Mouse (Mus musculus) kidney, postnatal 36 days (tissue): ENCODE data around the gene Hdac4.

Experiments used
- DNase-seq, 2 experiments: peaks; one replicate each; pipeline ENCODE4 v3.0.0; 2021 to 2022; ENCODE audit warnings: mixed read lengths in 2 of 2

Gene Hdac4

DNA sequence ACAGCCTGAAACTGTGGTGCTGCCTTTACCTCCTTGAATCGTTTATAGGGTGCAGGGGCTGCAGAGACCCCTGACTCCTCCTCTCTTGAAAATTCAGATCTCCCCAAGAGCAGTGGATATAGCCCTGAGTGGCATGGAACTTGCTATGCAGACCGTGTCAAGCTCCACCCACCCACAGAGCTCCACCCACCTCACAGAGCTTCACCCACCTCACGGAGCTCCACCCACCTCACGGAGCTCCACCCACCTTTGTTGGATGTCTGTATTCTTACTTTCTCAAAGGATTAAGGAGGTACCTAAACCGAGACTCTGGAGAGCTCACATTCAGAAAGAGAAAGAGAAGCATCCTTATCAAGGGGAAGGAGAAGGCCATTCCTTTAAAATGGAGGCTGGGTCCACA lies 279.5 kb downstream of the Hdac4 start:
- no peak for DNase-seq

DNA sequence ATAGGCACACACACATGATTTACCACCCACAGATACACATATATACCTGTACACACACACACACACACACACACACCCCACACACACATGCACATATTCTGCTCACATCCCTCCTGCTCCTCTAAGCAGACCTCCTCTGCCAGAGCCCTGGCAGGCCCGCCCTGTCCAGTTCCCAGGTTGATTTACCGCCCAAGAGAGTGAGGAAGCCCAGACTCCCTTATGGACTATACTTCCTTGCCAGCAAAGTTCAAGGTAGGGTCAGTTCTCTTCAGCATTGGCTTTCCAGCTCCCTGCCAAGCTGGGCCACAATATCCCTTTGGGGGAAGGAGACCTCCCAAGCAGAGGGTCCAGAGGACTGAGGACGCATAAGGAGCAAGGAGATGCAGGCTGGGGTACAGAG lies 280.9 kb downstream of the Hdac4 start:
- peak; percentile 35 to 51 for DNase-seq

DNA sequence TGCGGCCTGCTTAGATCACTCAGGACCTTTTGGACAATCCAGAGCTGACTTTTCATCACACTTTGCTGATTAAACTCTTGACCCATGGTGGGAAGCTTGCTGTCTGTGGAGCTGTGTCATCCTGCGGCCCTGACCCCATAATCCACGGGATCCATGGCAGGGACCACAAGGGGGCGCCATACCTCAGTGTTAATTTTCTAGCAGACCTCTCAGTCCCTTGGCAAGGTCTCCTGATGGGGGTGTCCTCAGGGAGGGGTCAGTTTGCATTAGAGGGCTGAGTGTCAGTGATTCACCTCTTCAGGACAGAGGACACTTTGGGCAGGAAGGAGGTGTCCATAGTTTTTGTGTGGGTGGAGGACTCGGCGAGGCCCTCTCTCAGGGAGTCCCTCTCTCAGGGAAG lies 281.6 kb downstream of the Hdac4 start:
- peak; percentile 58 to 89 for DNase-seq

DNA sequence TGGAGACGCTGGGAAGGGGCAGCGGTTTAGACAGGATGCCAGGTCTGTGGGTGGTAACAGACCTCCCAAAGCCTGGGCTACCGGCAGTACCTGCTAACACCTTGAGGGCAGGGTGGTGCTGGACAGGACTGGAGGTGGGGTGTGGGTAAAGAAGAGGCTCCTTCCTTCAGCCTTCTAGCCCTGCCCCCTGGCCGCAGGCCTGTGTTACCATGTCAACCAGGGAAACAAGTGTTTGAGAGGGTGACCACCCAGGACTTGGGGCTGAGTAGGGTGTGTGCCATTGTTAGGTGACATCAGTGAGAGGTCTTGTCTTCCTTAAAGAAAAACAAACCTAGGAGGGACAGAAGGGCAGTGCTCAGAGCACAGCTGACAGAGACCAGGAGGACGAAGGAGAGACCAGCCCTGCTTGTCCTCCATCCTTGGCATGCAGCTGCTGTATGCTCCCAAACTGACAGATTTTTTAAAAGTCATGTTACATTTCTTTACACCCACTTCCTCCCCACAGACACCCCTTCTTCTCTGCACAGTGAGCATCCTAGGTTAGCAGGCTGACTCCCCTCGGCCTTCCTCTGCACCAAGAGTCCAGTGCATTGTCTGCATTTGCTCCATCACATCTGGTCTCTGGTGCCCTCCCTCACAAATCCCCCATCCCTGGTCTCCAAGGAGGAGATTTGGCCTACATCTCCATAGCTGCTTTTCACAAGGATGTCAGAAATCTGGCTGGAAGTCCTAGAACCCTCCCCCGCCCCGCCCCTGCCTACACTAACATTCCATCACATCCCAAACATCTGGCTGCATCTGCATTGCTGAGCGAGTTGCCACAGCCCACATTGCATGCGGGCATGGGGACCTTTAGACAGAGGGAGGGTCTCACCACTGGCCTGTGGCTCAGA lies 283.0 kb downstream of the Hdac4 start:
- no peak for DNase-seq

DNA sequence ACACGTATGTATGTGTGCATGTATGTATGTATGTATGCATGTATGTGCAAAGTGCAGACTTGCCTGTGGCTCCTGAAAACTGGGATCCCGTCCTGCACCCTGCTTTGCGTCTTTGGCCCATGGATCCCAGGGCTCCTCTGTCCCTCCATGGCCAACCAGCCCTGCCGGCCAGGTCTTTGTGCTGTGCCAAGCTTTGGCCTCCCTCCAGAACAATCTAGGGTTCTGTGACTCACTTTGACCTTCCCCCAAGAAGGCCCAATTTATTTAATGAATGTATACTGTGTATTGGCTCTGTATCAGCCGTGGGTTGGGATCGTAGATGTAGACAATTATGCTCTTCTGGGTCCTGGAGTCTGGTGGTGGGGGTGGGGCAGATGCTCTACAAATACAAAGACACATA lies 290.2 kb downstream of the Hdac4 start:
- no peak for DNase-seq

DNA sequence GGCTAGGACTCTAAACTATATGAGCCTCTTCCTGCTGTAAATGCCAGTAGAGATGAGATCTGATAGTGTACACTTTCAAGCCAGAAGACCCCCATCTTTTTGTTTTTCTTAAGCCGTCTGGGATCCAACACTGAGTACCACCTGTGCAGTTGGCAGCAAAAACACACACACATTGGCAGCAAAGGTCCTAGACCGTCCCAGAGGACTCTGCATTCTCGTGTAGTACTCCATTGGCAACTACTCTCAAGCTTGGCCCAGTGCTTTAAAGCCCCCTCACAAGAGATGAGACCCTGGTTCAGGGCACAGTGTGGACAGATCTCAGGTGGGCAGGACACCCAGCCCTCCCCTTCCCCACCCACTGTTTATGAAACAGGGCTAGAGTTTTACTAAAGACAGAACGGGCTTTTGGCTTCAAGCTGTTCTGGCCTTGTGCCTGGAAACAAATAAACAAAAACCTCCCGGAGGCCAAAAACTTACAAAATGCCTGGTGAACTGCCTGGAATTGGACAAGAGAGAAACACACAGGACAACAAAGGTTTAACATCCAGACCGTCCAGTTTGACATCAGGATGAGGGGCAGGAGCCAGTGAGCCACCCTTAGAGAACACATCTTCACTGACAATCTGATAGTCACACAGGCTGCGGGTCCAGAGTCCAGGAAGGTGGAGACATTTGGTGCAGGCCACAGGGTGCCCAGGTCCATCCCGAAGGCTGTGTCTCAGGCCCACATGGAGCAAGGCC lies 292.1 kb downstream of the Hdac4 start:
- peak; percentile 49 to 61 for DNase-seq

DNA sequence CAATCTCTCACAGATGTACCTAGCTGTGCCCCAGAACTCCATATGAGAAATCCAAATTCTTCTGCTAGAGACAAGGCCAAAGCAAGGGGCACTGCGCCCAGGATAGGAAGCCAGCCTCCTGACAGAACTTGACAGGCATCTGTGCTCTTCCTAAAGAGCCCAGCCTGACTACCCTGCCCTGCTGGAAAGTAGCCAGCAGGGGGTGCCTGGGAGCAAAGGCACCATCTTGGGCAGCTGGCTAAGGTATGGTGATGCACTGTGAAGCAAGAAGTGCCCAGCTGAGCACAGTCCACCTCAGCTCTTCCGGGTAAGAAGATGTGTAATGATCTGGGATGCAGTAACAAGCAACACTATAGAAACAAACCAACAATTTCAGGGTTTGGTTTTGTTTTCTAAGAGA lies 298.4 kb downstream of the Hdac4 start:
- DNase-seq = no peak

DNA sequence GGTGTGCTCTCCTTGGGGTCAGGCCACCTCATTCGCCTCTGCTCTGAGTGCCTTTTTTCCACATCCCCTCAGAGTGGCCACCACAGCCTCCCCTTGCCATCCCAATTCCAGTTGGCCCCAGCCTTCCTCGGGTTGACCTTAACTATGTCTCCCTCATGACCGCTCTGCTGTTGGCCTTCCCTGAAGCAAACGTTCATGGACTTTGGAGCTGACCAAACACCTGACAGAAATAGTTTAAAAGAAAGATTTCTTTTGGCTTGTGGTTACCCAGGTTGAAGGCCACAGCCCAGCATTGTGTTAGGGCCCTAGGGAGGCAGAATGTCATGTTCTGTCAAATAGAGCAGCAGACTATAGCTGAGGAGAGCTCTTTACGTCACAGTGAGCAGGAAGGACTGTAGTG lies 301.2 kb downstream of the Hdac4 start:
- DNase-seq = peak in 1 of 2 experiments; percentile 27

DNA sequence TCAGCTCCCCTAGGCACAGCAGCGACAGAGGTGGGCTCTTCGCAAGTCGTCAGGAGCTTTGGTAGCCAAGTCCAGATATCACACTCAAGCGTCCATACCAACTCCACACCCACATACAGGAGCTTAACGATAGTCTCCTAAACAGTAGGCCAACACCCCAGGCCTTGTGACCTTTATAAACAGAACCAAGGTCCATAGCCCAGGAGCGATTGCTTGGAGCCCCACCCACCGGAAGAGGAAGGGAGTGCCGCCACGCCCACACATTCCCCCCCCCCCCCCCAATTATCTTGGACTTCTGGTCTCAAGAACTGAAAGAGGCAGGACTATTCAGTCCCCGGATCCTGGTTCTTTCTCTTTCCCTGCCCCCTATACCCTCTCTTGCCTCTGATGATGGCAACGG lies 301.9 kb downstream of the Hdac4 start:
- no peak for DNase-seq

DNA sequence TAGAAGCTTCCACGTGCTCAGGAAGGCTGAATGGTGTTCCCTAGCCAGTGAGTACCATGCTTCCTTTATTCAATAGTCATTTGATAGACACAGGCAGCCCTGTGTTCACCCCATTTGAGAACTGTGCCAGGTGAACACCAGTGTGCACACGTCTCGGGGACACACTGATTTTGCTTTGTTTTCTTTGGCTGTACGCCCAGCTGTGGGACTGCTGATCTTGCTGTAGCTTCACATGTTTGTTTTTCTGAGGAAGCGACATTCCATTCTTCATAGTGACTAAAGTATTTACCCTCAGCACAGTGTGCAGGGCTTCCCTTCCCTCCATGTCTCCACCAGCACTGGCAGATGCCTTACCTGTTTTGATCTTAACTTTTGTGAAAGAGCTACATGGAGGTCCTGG lies 312.4 kb downstream of the Hdac4 start:
- DNase-seq = peak in 1 of 2 experiments; percentile 41

DNA sequence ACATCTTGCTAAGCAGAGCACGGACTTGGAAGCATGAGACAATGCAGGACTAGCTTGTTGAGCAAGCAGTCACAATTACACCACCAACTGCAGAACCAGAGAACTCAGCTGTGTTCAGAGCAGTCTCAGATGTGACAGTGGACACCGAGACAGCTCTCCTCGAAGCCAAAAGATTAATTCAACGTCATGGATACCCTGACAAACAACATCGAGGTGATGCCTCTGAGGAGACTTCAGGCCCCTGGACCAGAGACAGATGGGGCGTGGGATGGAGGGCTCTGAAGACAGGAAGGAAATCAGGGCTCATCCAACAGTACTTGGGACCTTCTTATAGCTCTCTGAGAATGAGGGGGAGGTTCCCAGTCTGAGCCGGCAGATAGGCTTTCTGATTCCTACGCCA lies 314.6 kb downstream of the Hdac4 start:
- DNase-seq = no peak

DNA sequence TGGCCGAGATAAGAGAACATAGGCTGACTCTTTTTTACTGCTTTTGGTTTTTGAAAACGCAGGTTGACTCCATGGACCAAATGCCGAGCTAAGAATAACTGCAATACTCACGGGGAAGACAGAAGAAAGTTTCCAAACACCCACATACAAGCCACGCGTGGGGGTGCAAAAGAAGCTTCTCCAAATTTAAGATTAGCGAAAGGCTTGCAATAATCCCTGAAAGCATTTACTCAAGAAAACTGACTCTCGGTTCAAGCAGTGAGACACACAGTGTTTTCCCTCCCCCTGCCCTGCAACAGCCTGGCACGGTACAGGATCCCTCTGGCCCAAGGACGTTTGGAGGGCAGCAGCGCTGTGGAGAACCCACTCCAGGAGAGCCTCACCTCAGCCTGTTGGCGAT lies 315.3 kb downstream of the Hdac4 start:
- DNase-seq = no peak
